8 mouse cellular contexts compared by ENCODE assay signal in genomic region chr10:9901697-9902239, GRCm38 (mm10). TPM values are rescaled to one million over a fixed set of nuclear protein-coding genes. Genes with fewer than 3 reads are reported as not detected.
DNase-seq lines count a peak whose midpoint lies in the region; ATAC-seq and TF ChIP-seq lines count a peak whose summit lies in the region.

No protein-coding gene starts in this region.

- no peaks in the 10 kb centered on the region for H3K9me3 ChIP-seq in heart, embryonic 10.5 days
- H3K9me3 ChIP-seq in kidney, embryonic 15.5 days (replicated peaks): no peaks in the 10 kb centered on the region

- peak; percentile 94 for DNase-seq in A20 (ENCODE audit: low read depth, low spot score)
- peak; percentile 94 for DNase-seq in heart, embryonic 10.5 days (ENCODE audit: low spot score)
- DNase-seq in liver: peak; percentile 83
- peak; percentile 72 to 76 for DNase-seq in spleen, postnatal 4 days (ENCODE audit: low spot score in 2 of 2)

- no peak for TF ChIP-seq POLR2A in bone marrow macrophage, adult 2 months (IDR thresholded peaks at IDR 0.05; ENCODE audit: borderline replicate concordance, low read depth, low read length)

- no peaks in the 10 kb centered on the region for H3K36me3 ChIP-seq in heart, embryonic 10.5 days
- H3K36me3 ChIP-seq in kidney, embryonic 15.5 days: no peaks in the 10 kb centered on the region

- H3K27me3 ChIP-seq in heart, embryonic 10.5 days (ENCODE audit: insufficient read depth, poor library complexity, severe bottlenecking): no peaks in the 10 kb centered on the region
- no peaks in the 10 kb centered on the region for H3K27me3 ChIP-seq in kidney, embryonic 15.5 days

- no peak for TF ChIP-seq CTCF in bone marrow macrophage, adult 2 months (IDR thresholded peaks at IDR 0.05; ENCODE audit: low read depth, low read length)

- peak overlapping the region; percentile 98 for H3K4me2 ChIP-seq in kidney, embryonic 15.5 days

- peak overlapping the region; percentile 99 for H3K4me3 ChIP-seq in bone marrow macrophage, adult 2 months (ENCODE audit: insufficient read depth, low read length)
- H3K4me3 ChIP-seq in heart, embryonic 10.5 days: peak overlapping the region; percentile 94
- H3K4me3 ChIP-seq in kidney, embryonic 15.5 days (replicated peaks): peak overlapping the region; percentile 90

- H3K27ac ChIP-seq in bone marrow macrophage, adult 2 months (ENCODE audit: insufficient read depth, low read depth, low read length): peak overlapping the region; percentile 90
- H3K27ac ChIP-seq in heart, embryonic 10.5 days: peak overlapping the region; percentile 98
- H3K27ac ChIP-seq in kidney, embryonic 15.5 days: peak overlapping the region; percentile 91

- H3K4me1 ChIP-seq in bone marrow macrophage, adult 2 months (ENCODE audit: control insufficient read depth, insufficient read depth, low read length): peaks cover 11% of the 10 kb centered on the region
- no peaks in the 10 kb centered on the region for H3K4me1 ChIP-seq in heart, embryonic 10.5 days
- peaks cover 23% of the 10 kb centered on the region for H3K4me1 ChIP-seq in kidney, embryonic 15.5 days

- peak; percentile 94 for ATAC-seq in erythroblast, adult 5-6 weeks (replicated peaks; ENCODE audit: low FRiP score, poor library complexity, severe bottlenecking)
- peak; percentile 90 for ATAC-seq in kidney, embryonic 15.5 days (replicated peaks; ENCODE audit: low FRiP score)
- ATAC-seq in monocyte, adult 5-6 weeks (replicated peaks; ENCODE audit: insufficient number of reproducible peaks, low FRiP score, low TSS enrichment, poor library complexity, severe bottlenecking): peak; percentile 94

- H3K9ac ChIP-seq in kidney, embryonic 15.5 days: peak overlapping the region; percentile 95; the same call in 1 of the 2 replicates

- WGBS in heart, embryonic 10.5 days: under 1% methylated on average over 16 of the region's 16 CpGs
- under 1% methylated on average over 14 of the region's 16 CpGs for WGBS in kidney, embryonic 15.5 days

RNA-seq across cellular contexts. Expression of gene Stxbp5, which starts 0.9 kb away (rescaled TPM):
- polyA plus RNA-seq in bone marrow macrophage, adult 2 months (2012; ENCODE audit: insufficient read depth, insufficient read length, missing spikeins): 43.3 and 48.5 TPM in 2 replicates
- total RNA-seq in erythroblast, adult 5-6 weeks (2015; ENCODE audit: low replicate concordance): 26.3 and 28.0 TPM in 2 replicates
- total RNA-seq in erythroblast, adult 5-6 weeks (2017; ENCODE audit: low replicate concordance): 16.0 and 21.5 TPM in 2 replicates
- 3.2 and 4.9 TPM in 2 replicates for polyA plus RNA-seq in heart, embryonic 10.5 days (2016; fragmentation: Nextera tagmentation; extraction: Ambion mirVana)
- 3.6 and 5.3 TPM in 2 replicates for polyA plus RNA-seq in kidney, embryonic 15.5 days (2015; fragmentation: Nextera tagmentation; extraction: Ambion mirVana)
- 16.6 to 28.0 TPM (median 19.0 TPM) in 3 replicates for total RNA-seq in monocyte, adult 5-6 weeks (2017)

Comparison
In these comparisons a context has a peak if more than half of its experiments do, and no peak if none do; other contexts are left out.
1. Peak in every context shown above with its lines: DNase-seq, ATAC-seq, H3K4me3 ChIP-seq and H3K27ac ChIP-seq.